Mouse (Mus musculus): ENCODE measurements around the gene Nrn1. TPM values are rescaled to one million over a fixed set of nuclear protein-coding genes. Genes with fewer than 3 reads are reported as not detected.

Gene Nrn1
- 51.0 and 51.3 TPM in 2 replicates for polyA plus RNA-seq (2015; fragmentation: Nextera tagmentation; extraction: Ambion mirVana)

GRCm38 (mm10) chr13:36734731-36735571 lies at the start of gene Nrn1:
TSS of gene Nrn1 (minus strand) at chr13:36735131.
- Histone ChIP-seq H3K4me1 (replicated peaks; ENCODE audit: control insufficient read depth, insufficient read depth, low read length) (peaks cover 15% of the 10 kb centered on the region; the same call in 1 of the 2 replicates), H3K27me3 (replicated peaks; ENCODE audit: control insufficient read depth, insufficient read depth, low read length) (no peaks in the 10 kb centered on the region; the same call in none of the 2 replicates), H3K4me2 (ENCODE audit: low read length) (peak within 1 kb of the TSS; percentile 69), H3K4me3 (replicated peaks; ENCODE audit: low read length) (peak within 1 kb of the TSS; percentile 54), H3K9ac (replicated peaks; ENCODE audit: low read depth, low read length) (peak within 1 kb of the TSS; percentile 71), H3K36me3 (ENCODE audit: control insufficient read depth, insufficient read depth) (no peaks in the 10 kb centered on the region), H3K27ac (ENCODE audit: low read length) (peak within 1 kb of the TSS; percentile 95), H3K9me3 (ENCODE audit: control insufficient read depth, low read length) (0 out of 2 replicates have a peak, but pooled peaks cover 3% of the 10 kb centered on the region)
- peak; percentile 56 for ATAC-seq
- WGBS, result under 1% methylated on average over 50 of the region's 50 CpGs

- Histone ChIP-seq H3K4me3 (replicated peaks; ENCODE audit: low read length) (no peak overlapping the region), H3K4me2 (ENCODE audit: low read length) (no peak overlapping the region), H3K27me3 (replicated peaks; ENCODE audit: control insufficient read depth, insufficient read depth, low read length) (no peaks in the 10 kb centered on the region), H3K4me1 (replicated peaks; ENCODE audit: control insufficient read depth, insufficient read depth, low read length) (no peaks in the 10 kb centered on the region), H3K9me3 (ENCODE audit: control insufficient read depth, low read length) (no peaks in the 10 kb centered on the region), H3K27ac (ENCODE audit: low read length) (no peak overlapping the region), H3K9ac (replicated peaks; ENCODE audit: low read depth, low read length) (no peak overlapping the region), H3K36me3 (ENCODE audit: control insufficient read depth, insufficient read depth) (no peaks in the 10 kb centered on the region)
- ATAC-seq, result no peak
- 86% methylated on average over 5 of the region's 5 CpGs for WGBS
Measured at GRCm38 (mm10) chr13:36779626-36780025, 44.7 kb upstream of the Nrn1 start.

- H3K9me3 ChIP-seq (ENCODE audit: control insufficient read depth, low read length), result no peaks in the 10 kb centered on the region
- no peak overlapping the region for H3K4me3 ChIP-seq (replicated peaks; ENCODE audit: low read length)
- H3K9ac ChIP-seq (replicated peaks; ENCODE audit: low read depth, low read length), result no peak overlapping the region
- no peak overlapping the region for H3K4me2 ChIP-seq (ENCODE audit: low read length)
- no peaks in the 10 kb centered on the region for H3K36me3 ChIP-seq (ENCODE audit: control insufficient read depth, insufficient read depth)
- peak; percentile 45; the same call in 1 of the 2 replicates for ATAC-seq
- 23% methylated on average over 2 of the region's 2 CpGs for whole genome bisulfite sequencing
- H3K27ac ChIP-seq (ENCODE audit: low read length), result no peak overlapping the region
- no peaks in the 10 kb centered on the region for H3K4me1 ChIP-seq (replicated peaks; ENCODE audit: control insufficient read depth, insufficient read depth, low read length)
- H3K27me3 ChIP-seq (replicated peaks; ENCODE audit: control insufficient read depth, insufficient read depth, low read length), result no peaks in the 10 kb centered on the region
Measured at GRCm38 (mm10) chr13:36766801-36767200, 31.9 kb upstream of the Nrn1 start.

GRCm38 (mm10) chr13:36751861-36752260 lies 16.9 kb upstream of the Nrn1 start:
- ATAC-seq, result no peak

GRCm38 (mm10) chr13:36750056-36750455 lies 15.1 kb upstream of the Nrn1 start:
- Histone ChIP-seq H3K27ac (ENCODE audit: low read length) (no peak overlapping the region), H3K9me3 (ENCODE audit: control insufficient read depth, low read length) (no peaks in the 10 kb centered on the region), H3K9ac (replicated peaks; ENCODE audit: low read depth, low read length) (no peak overlapping the region), H3K4me3 (replicated peaks; ENCODE audit: low read length) (no peak overlapping the region), H3K4me2 (ENCODE audit: low read length) (no peak overlapping the region), H3K27me3 (replicated peaks; ENCODE audit: control insufficient read depth, insufficient read depth, low read length) (no peaks in the 10 kb centered on the region), H3K4me1 (replicated peaks; ENCODE audit: control insufficient read depth, insufficient read depth, low read length) (peaks cover 10% of the 10 kb centered on the region), H3K36me3 (ENCODE audit: control insufficient read depth, insufficient read depth) (no peaks in the 10 kb centered on the region)
- no peak for ATAC-seq
- 29% methylated on average over 2 of the region's 2 CpGs for WGBS

More at GRCm38 (mm10) chr13:36751861-36752260, 16.9 kb upstream of the Nrn1 start:
- Histone ChIP-seq H3K27ac (ENCODE audit: low read length) (no peak overlapping the region), H3K9ac (replicated peaks; ENCODE audit: low read depth, low read length) (no peak overlapping the region), H3K27me3 (replicated peaks; ENCODE audit: control insufficient read depth, insufficient read depth, low read length) (no peaks in the 10 kb centered on the region), H3K4me2 (ENCODE audit: low read length) (no peak overlapping the region), H3K9me3 (ENCODE audit: control insufficient read depth, low read length) (no peaks in the 10 kb centered on the region), H3K4me1 (replicated peaks; ENCODE audit: control insufficient read depth, insufficient read depth, low read length) (peaks cover 10% of the 10 kb centered on the region), H3K36me3 (ENCODE audit: control insufficient read depth, insufficient read depth) (no peaks in the 10 kb centered on the region), H3K4me3 (replicated peaks; ENCODE audit: low read length) (no peak overlapping the region)
- 45% methylated on average over 3 of the region's 3 CpGs for WGBS

GRCm38 (mm10) chr13:36736619-36736996 lies 1.7 kb upstream of the Nrn1 start:
- peak overlapping the region; percentile 36 for H3K9ac ChIP-seq (replicated peaks; ENCODE audit: low read depth, low read length)
- H3K27me3 ChIP-seq (replicated peaks; ENCODE audit: control insufficient read depth, insufficient read depth, low read length), result no peaks in the 10 kb centered on the region; the same call in 1 of the 2 replicates
- peak overlapping the region; percentile 69 for H3K4me2 ChIP-seq (ENCODE audit: low read length)
- H3K36me3 ChIP-seq (ENCODE audit: control insufficient read depth, insufficient read depth), result no peaks in the 10 kb centered on the region
- 6% methylated on average over 9 of the region's 9 CpGs for WGBS
- peaks cover 7% of the 10 kb centered on the region; the same call in 1 of the 2 replicates for H3K4me1 ChIP-seq (replicated peaks; ENCODE audit: control insufficient read depth, insufficient read depth, low read length)
- 0 out of 2 replicates have a peak, but pooled peaks cover 3% of the 10 kb centered on the region for H3K9me3 ChIP-seq (ENCODE audit: control insufficient read depth, low read length)
- peak overlapping the region; percentile 95 for H3K27ac ChIP-seq (ENCODE audit: low read length)
- ATAC-seq, result peak; percentile 5
- peak overlapping the region; percentile 54 for H3K4me3 ChIP-seq (replicated peaks; ENCODE audit: low read length)

GRCm38 (mm10) chr13:36735901-36736618 lies 1.1 kb upstream of the Nrn1 start:
- H3K4me1 ChIP-seq (replicated peaks; ENCODE audit: control insufficient read depth, insufficient read depth, low read length), result peaks cover 9% of the 10 kb centered on the region; the same call in 1 of the 2 replicates
- WGBS, result under 1% methylated on average over 35 of the region's 39 CpGs

GRCm38 (mm10) chr13:36733989-36734690 lies 791 bp downstream of the Nrn1 start:
- WGBS, result under 1% methylated on average over 26 of the region's 26 CpGs
- Histone ChIP-seq H3K9ac (replicated peaks; ENCODE audit: low read depth, low read length) (peak overlapping the region; percentile 71), H3K4me1 (replicated peaks; ENCODE audit: control insufficient read depth, insufficient read depth, low read length) (peaks cover 21% of the 10 kb centered on the region; the same call in 1 of the 2 replicates), H3K27ac (ENCODE audit: low read length) (peak overlapping the region; percentile 95), H3K9me3 (ENCODE audit: control insufficient read depth, low read length) (0 out of 2 replicates have a peak, but pooled peaks cover 3% of the 10 kb centered on the region), H3K4me2 (ENCODE audit: low read length) (peak overlapping the region; percentile 69), H3K4me3 (replicated peaks; ENCODE audit: low read length) (peak overlapping the region; percentile 54), H3K27me3 (replicated peaks; ENCODE audit: control insufficient read depth, insufficient read depth, low read length) (peaks cover 3% of the 10 kb centered on the region), H3K36me3 (ENCODE audit: control insufficient read depth, insufficient read depth) (no peaks in the 10 kb centered on the region)
- peak; percentile 29 for ATAC-seq

More at GRCm38 (mm10) chr13:36735901-36736618, 1.1 kb upstream of the Nrn1 start:
- peak overlapping the region; percentile 95 for H3K27ac ChIP-seq (ENCODE audit: low read length)
- peak overlapping the region; percentile 71 for H3K9ac ChIP-seq (replicated peaks; ENCODE audit: low read depth, low read length)
- H3K36me3 ChIP-seq (ENCODE audit: control insufficient read depth, insufficient read depth), result no peaks in the 10 kb centered on the region
- peak overlapping the region; percentile 69 for H3K4me2 ChIP-seq (ENCODE audit: low read length)
- peak overlapping the region; percentile 54 for H3K4me3 ChIP-seq (replicated peaks; ENCODE audit: low read length)
- no peaks in the 10 kb centered on the region; the same call in none of the 2 replicates for H3K27me3 ChIP-seq (replicated peaks; ENCODE audit: control insufficient read depth, insufficient read depth, low read length)
- ATAC-seq, result peak; percentile 83
- H3K9me3 ChIP-seq (ENCODE audit: control insufficient read depth, low read length), result 0 out of 2 replicates have a peak, but pooled peaks cover 3% of the 10 kb centered on the region

All from forebrain, embryonic 16.5 days (tissue).